Mouse (Mus musculus) left cerebral cortex, postnatal 25 days (tissue): Measurements from ENCODE around the gene Klre1. TPM values are rescaled to one million over a fixed set of nuclear protein-coding genes. Genes with fewer than 3 reads are reported as not detected.
A peak's percentile ranks its signal among the peaks of the same experiment; 100 is the strongest.

Source experiments
- DNase-seq, 2 experiments: peaks; one replicate each; pipeline ENCODE4 v3.0.0; 2022; ENCODE audit warnings: low spot score in 2 of 2, mixed read lengths in 1 of 2
- intact Hi-C: fragments of 180-260 bp; cut with DNase I; formaldehyde crosslinking; loops from one replicate; pipeline ENCODE4 v1.15.1; 2025
- total RNA-seq, 2 experiments: library from RNA; stranded (reverse); gene quantifications; 2 replicates each; pipeline ENCODE4 v1.2.3; 2021

Gene Klre1
- total RNA-seq = not detected

DNA sequence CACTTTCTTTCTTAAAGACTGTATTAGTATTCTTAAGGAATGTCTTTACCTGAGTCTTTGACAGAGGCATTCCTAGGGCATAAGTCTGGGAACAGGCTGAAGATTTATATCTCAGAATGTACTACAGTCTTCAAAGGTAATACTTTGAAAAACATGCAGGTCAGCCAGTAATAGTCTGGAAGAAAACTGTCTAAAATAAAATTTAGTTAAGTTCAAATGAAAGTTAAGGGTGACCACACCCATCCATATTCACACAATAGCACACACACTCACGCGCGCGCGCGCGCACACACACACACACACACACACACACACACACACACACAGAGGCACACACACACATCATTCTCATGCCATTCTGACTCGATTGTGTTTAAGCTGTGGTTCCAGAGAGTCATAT is at the start of gene Klre1:
Gene Klre1, plus strand, starts transcription at position 301 of the 400 bp plus-strand sequence.
- intact Hi-C loops = loop anchor here (5.0 to 10.0 kb wide), 2 partner anchors 1717 to 1775 kb away; partner anchors contain the start of genes Magohb and Styk1
- DNase-seq = no peak

- intact Hi-C loops = loop anchor here (10.0 kb wide), 2 partner anchors 685 to 765 kb away; no protein-coding TSS in a partner anchor
Measured at GRCm38 (mm10) chr6:129529605-129530004, 48.1 kb upstream of the Klre1 start.

DNA sequence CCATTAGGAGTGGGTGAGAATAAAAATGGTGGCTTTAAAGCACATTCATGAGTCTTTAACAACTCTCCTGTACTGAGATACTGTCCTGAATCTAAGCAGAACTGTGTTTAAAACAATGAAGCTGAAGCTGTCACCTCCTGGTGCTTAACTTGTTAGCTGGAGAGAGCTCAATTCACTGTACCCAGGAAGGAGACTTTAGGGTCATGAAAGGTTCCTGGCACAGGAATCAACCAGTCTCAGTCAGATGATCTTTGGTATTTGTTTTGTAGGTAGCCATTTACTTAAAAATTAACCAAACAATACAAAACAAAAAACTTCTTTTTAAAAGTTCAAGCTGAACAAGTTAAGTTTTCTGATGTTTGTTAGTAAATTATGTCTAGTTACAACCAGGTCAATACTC is 47.4 kb upstream of the Klre1 start:
- intact Hi-C loops = loop anchor here (10.0 kb wide), 2 partner anchors 685 to 765 kb away; no protein-coding TSS in a partner anchor
- no peak for DNase-seq

More at GRCm38 (mm10) chr6:129529605-129530004, 48.1 kb upstream of the Klre1 start:
- DNase-seq = no peak

DNA sequence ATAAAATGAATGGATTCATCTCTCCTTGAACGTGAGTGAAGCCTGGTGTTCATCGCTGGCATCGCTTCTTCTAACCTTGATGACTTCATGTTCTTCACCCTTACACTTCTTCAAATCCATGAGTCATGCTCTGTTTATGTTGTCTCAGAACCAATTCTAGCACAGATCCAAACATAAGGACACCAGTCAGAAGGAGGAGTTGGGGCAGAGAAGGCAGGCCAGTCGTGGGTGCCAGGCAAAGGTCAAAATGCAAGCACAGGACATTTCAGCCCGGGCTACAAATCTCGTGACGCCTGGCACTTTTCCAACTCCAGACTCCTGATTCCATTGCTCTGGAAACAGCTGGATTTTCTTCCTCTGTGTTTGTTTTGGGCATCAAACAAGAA is 45.2 kb upstream of the Klre1 start:
- peak; percentile 50 to 59 for DNase-seq
- intact Hi-C loops = loop anchor here (10.0 kb wide), 2 partner anchors 688 to 768 kb away; no protein-coding TSS in a partner anchor

- intact Hi-C loops = loop anchor here (10.0 kb wide), 2 partner anchors 688 to 768 kb away; no protein-coding TSS in a partner anchor
Measured at GRCm38 (mm10) chr6:129532942-129533860, 44.5 kb upstream of the Klre1 start, which contains the start of gene Gabarapl1. Gene Gabarapl1, plus strand, starts transcription at chr6:129533160.

DNA sequence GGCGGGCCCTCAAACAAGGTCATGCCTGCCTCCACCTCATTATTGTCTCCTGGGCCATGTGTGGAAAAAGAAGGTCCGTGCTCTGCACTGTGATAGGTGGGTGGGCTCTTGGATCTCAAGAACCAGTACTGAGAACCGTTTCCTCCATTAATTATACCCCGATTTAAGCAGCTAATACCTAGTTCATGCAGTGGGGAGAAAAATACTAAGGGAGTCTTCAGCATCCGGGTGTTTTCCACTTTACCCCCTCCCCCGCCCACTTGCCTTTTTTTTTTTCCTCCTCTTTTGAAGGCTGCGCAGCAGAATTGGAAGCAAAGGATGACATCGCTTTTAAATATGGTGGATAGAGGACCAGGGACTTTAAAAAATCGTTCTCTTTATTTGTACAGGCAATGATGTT is 43.6 kb upstream of the Klre1 start:
- intact Hi-C loops = loop anchor here (10.0 kb wide), 2 partner anchors 689 to 769 kb away; no protein-coding TSS in a partner anchor
- DNase-seq = peak; percentile 42 to 44

More at GRCm38 (mm10) chr6:129532942-129533860, 44.5 kb upstream of the Klre1 start, which contains the start of gene Gabarapl1:
- DNase-seq = peak; percentile 83 to 92

- intact Hi-C loops = loop anchor here (10.0 kb wide), 2 partner anchors 690 to 770 kb away; no protein-coding TSS in a partner anchor
- DNase-seq = no peak
Measured at GRCm38 (mm10) chr6:129534627-129535190, 43.0 kb upstream of the Klre1 start.

DNA sequence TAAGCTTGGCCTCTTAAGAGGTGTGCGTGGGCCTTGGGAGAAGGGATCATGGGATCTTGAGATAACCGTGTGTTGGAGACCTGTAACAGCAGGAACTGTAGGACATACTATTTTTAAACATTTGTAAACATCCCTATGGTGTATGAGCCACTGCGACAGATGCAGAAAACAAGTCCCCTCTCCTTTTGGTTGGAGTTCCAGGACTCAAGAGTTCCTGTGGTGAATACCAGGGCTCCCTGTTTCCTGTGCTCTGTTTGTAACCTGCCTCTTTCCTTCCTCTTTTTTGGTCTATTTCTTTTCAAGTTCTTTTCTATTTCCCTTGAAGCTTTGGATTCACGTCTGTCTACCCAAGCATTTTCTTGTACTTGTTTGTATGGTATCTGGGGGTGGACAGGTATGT is 42.0 kb upstream of the Klre1 start:
- intact Hi-C loops = loop anchor here (10.0 kb wide), 2 partner anchors 691 to 771 kb away; no protein-coding TSS in a partner anchor
- DNase-seq = no peak

DNA sequence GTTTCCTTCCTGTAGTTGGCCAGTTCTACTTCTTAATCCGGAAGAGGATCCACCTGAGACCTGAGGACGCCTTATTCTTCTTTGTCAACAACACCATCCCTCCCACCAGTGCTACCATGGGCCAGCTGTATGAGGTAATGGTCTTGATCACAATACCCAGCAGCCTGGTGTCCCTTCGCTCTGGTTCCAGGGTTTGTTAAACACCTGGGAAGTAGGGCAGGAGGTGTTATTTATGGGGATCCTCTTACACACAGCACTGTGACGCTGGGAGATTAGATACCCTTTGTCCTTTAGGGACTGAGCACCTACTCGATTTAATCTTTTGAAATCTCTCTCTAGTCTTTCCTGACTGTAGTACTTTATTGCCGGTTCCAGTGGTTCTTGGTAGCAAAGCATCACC is 39.1 kb upstream of the Klre1 start:
- DNase-seq = no peak
- intact Hi-C loops = loop anchor here (10.0 kb wide), 2 partner anchors 694 to 774 kb away; no protein-coding TSS in a partner anchor

DNA sequence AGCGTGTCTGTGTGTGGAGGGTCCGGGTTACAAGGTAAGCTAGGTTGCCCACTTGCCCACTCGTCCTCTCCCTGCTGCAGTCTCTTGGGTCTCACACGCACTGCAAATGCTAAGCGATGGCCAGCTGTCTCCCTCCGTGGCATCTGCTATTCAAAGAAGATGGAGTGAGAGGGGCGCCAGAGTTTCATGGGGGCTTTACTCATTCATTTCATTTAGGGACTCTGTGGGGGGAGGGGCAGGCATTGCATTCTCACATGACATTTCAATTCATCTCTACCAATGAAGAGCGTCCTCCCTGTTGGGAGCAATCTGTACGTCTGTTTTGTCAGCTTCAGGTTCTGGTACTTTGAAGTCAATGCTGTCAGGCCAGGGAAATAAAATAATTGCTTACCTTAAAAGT is 35.8 kb upstream of the Klre1 start:
- intact Hi-C loops = loop anchor here (10.0 kb wide), 1 partner anchor 1813 kb away; the partner anchor contains the start of gene Styk1
- no peak for DNase-seq

DNA sequence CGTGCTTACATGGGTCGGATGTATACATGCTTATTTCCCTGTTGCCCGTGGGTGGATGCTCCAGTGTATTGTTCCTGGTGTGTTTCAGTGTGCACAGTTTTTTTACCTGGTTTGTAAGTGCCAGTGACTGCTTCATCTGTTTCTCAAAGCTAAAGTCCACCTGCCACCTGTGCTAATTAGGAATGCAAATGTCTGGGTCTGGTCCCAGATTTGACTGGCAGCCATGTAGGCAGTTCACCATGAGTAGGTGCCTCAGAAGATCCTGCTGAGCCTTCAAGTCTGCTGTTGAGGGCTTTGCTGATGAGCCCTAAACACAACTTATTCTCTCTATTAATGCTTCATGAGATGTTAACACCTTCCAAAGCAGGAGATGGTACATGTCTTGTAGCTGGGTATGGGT is 35.2 kb upstream of the Klre1 start:
- no peak for DNase-seq
- intact Hi-C loops = loop anchor here (10.0 kb wide), 1 partner anchor 1812 kb away; the partner anchor contains the start of gene Styk1

DNA sequence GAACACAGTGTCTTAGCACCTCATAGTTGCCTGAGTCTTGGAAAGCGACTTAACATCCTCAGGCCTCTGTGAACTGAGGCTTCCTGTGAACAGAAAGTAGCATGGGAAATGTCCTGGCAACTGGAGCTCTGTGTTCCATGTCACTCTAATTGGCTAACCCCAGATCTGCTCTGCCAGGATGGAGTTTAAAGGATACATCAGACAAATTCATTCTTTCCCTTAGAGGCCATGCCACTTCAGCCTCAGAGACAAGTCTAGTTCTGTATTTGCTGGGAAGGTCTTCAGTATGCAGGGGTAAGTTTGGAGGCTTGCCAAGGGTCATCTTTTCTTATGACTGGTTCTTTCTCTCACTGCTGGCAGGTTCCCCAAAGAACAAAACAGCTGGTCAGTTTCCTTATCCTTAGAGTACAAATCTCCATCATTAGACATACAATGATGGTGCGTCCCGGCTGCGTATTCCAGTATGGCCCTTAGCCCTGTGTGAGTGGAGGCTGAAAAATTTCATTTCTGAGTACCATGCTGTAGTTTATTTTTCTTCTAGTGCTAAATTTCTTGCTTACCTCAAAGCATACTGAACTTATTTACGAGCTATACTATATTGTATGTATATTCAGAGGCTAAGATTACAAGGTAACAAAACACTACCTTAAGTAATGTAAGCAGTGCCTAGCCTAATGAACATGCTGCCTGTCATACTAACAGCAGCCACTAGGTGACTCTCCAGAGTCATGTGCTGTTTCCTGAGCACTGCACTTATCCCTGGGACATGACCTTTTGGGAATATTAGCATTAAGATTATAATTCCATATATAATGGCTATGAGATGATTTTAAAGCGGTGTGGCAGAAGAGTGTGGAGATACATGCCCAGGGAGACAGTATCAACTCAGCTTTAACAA is 33.7 kb upstream of the Klre1 start:
- intact Hi-C loops = loop anchor here (10.0 kb wide), 1 partner anchor 1811 kb away; the partner anchor contains the start of gene Styk1
- DNase-seq = peak; percentile 74 to 81

- intact Hi-C loops = loop anchor here (10.0 kb wide), 1 partner anchor 1808 kb away; the partner anchor contains the start of gene Styk1
- no peak for DNase-seq
Measured at GRCm38 (mm10) chr6:129547277-129547676, 30.4 kb upstream of the Klre1 start.

- intact Hi-C loops = loop anchor here (10.0 kb wide), 1 partner anchor 1807 kb away; the partner anchor contains the start of gene Styk1
- no peak for DNase-seq
Measured at GRCm38 (mm10) chr6:129548009-129548408, 29.7 kb upstream of the Klre1 start.

GRCm38 (mm10) chr6:129557298-129558023 is 20.2 kb upstream of the Klre1 start:
- intact Hi-C loops = loop anchor here (5.0 kb wide), 1 partner anchor 40 kb away; no protein-coding TSS in a partner anchor
- no peak for DNase-seq

DNA sequence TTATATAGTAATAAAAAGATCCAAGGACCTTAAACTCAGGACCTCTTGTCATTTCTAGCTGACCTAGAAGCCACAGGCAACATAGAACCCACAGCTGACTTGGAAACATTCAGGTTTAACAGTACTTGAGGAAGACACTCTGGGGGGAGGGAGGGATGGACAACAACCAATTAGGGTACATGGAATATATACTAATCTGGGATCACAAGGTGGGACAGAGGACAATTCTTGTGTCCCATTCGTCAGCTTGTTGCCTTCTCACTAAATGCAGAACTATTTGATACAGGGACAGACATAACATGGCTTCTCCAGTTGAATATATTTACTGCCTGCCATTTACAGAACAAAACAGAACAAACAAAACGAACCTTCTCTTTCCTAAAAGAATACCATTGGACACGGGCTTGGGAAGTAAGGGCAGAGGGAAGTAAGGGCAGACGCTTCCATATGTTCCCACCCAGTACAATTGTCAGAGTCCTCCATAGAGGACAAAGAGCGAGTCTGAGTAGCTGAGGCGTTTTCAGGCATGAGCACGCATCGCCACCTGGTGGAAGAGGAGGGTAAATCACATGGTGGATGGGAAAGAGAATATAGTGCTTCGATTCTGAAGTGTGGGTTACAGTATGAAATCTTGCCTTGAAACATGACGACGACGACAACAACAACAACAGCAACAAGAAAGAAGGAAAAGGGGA is 18.6 kb upstream of the Klre1 start:
- peak; percentile 70 to 76 for DNase-seq
- intact Hi-C loops = loop anchor here (1.0 to 5.0 kb wide), 2 partner anchors 42 to 167 kb away; no protein-coding TSS in a partner anchor

DNA sequence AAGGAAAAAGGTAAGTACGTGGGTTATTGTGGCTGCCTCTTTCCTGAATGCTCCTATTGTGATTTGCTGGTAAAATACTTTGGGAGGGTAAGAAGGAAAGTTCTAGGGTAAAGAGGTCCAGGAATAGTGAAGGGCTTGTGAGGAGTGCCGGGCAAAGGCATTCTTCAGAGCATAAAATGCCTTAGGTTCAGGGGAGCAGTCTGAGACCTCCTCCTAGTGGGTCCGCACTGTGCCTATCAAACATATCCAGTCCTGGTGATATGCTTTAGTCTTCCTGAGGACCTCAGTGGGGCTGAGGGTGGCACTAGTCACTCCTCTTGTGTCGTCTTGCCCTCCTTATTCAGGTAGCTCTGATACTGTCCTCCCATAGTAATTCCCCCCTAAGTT is 18.1 kb upstream of the Klre1 start:
- DNase-seq = no peak
- intact Hi-C loops = loop anchor here (1.0 to 5.0 kb wide), 2 partner anchors 42 to 167 kb away; no protein-coding TSS in a partner anchor
